Mouse (Mus musculus): ENCODE results near the gene Smyd1.
"Not testable (repeated sequence)": the region's sequence is repeated elsewhere in the genome, so short reads cannot be mapped to it uniquely, and the experiment has no call there.

Gene Smyd1

GRCm38 (mm10) chr6:71321826-71322283 lies at the start of gene Smyd1:
TSS of gene Smyd1 (minus strand) at chr6:71322233.
- no peak for DNase-seq

GRCm38 (mm10) chr6:71371085-71371605 lies 49.1 kb upstream of the Smyd1 start:
- DNase-seq = no peak

GRCm38 (mm10) chr6:71369416-71369815 lies 47.4 kb upstream of the Smyd1 start:
- DNase-seq = no peak

- DNase-seq = no peak
Measured at GRCm38 (mm10) chr6:71363995-71364394, 42.0 kb upstream of the Smyd1 start.

- no peak for DNase-seq
Measured at GRCm38 (mm10) chr6:71361156-71361670, 39.2 kb upstream of the Smyd1 start.

GRCm38 (mm10) chr6:71360751-71361150 lies 38.7 kb upstream of the Smyd1 start:
- no peak for DNase-seq

- DNase-seq = no peak
Measured at GRCm38 (mm10) chr6:71360221-71360620, 38.2 kb upstream of the Smyd1 start.

GRCm38 (mm10) chr6:71357493-71357892 lies 35.5 kb upstream of the Smyd1 start:
- no peak for DNase-seq

- no peak for DNase-seq
Measured at GRCm38 (mm10) chr6:71353722-71354121, 31.7 kb upstream of the Smyd1 start.

GRCm38 (mm10) chr6:71352866-71353427 lies 30.9 kb upstream of the Smyd1 start:
- DNase-seq = no peak

- DNase-seq = no peak
Measured at GRCm38 (mm10) chr6:71352201-71352600, 30.2 kb upstream of the Smyd1 start.

- no peak for DNase-seq
Measured at GRCm38 (mm10) chr6:71351201-71351600, 29.2 kb upstream of the Smyd1 start.

GRCm38 (mm10) chr6:71348006-71348405 lies 26.0 kb upstream of the Smyd1 start:
- no peak for DNase-seq

GRCm38 (mm10) chr6:71341179-71341578 lies 19.1 kb upstream of the Smyd1 start:
- no peak for DNase-seq

- DNase-seq = no peak
Measured at GRCm38 (mm10) chr6:71339351-71339750, 17.3 kb upstream of the Smyd1 start.

- DNase-seq = no peak
Measured at GRCm38 (mm10) chr6:71338941-71339340, 16.9 kb upstream of the Smyd1 start.

GRCm38 (mm10) chr6:71337666-71338065 lies 15.6 kb upstream of the Smyd1 start:
- no peak for DNase-seq

- DNase-seq = no peak
Measured at GRCm38 (mm10) chr6:71333578-71334273, 11.7 kb upstream of the Smyd1 start.

- no peak for DNase-seq
Measured at GRCm38 (mm10) chr6:71333031-71333430, 11.0 kb upstream of the Smyd1 start.

GRCm38 (mm10) chr6:71332236-71332965 lies 10.4 kb upstream of the Smyd1 start:
- no peak for DNase-seq

GRCm38 (mm10) chr6:71331491-71331890 lies 9.5 kb upstream of the Smyd1 start:
- not testable (repeated sequence) for DNase-seq

GRCm38 (mm10) chr6:71330486-71330885 lies 8.5 kb upstream of the Smyd1 start:
- no peak for DNase-seq

GRCm38 (mm10) chr6:71329881-71330280 lies 7.8 kb upstream of the Smyd1 start:
- no peak for DNase-seq

GRCm38 (mm10) chr6:71324816-71325215 lies 2.8 kb upstream of the Smyd1 start:
- DNase-seq = no peak
